Mouse (Mus musculus): Measurements from ENCODE around the gene Barhl1. TPM values are rescaled to one million over a fixed set of nuclear protein-coding genes. Genes with fewer than 3 reads are reported as not detected.

Gene Barhl1
- total and polyA plus RNA-seq, 3 experiments: 0.24 TPM; not detected in 2

GRCm38 (mm10) chr2:28909186-28909817, 7.2 kb downstream of the Barhl1 start:
- dilution Hi-C loops (cut with MboI; ENCODE audit: extremely low pct_ligation_motif_present, extremely low pct_unique_long_range_greater_than_20kb, low sequenced_read_pairs): no loop called here
- H3K36me3 ChIP-seq (replicated peaks in 1 of 2; ENCODE audit: control insufficient read depth in 1 of 2, insufficient read depth in 1 of 2, low read length in 1 of 2): peaks cover 8 to 62% of the 10 kb centered on the region in 2 experiments
- TF ChIP-seq RAD21 (IDR thresholded peaks at IDR 0.05; ENCODE audit: low read depth, low read length) (no peak), TCF12 (IDR thresholded peaks at IDR 0.05; ENCODE audit: low read depth, low read length) (no peak), CHD1 (IDR thresholded peaks at IDR 0.05; ENCODE audit: low read depth, low read length) (no peak), KAT2A (IDR thresholded peaks at IDR 0.05; ENCODE audit: insufficient replicate concordance, low read length) (no peak), USF1 (IDR thresholded peaks at IDR 0.05; ENCODE audit: low read depth, low read length) (no peak), EP300 (IDR thresholded peaks at IDR 0.05; ENCODE audit: low read length) (no peak), ZMIZ1 (IDR thresholded peaks at IDR 0.05; ENCODE audit: low read depth, low read length) (no peak), SIN3A (IDR thresholded peaks at IDR 0.05; ENCODE audit: low read length) (no peak), ZC3H11A (IDR thresholded peaks at IDR 0.05; ENCODE audit: low read depth, low read length) (no peak)
- H3K79me2 ChIP-seq (replicated peaks; ENCODE audit: control insufficient read depth, extremely low read depth, insufficient read depth, poor library complexity, severe bottlenecking): no peaks in the 10 kb centered on the region
- in situ Hi-C loops (cut with MboI; ENCODE audit: low pct_ligation_motif_present, low pct_unique_long_range_greater_than_20kb, low sequenced_read_pairs): no loop called here
- H3K9me3 ChIP-seq (replicated peaks; ENCODE audit: low read length): peaks cover 12% of the 10 kb centered on the region
- peaks cover 2 to 56% of the 10 kb centered on the region in 2 experiments; a peak in 3 of 4 replicates for H3K4me1 ChIP-seq (ENCODE audit: control insufficient read depth in 1 of 2, insufficient read depth in 2 of 2)
- H3K4me2 ChIP-seq (ENCODE audit: insufficient read depth, low read depth, poor library complexity, severe bottlenecking): no peak overlapping the region
- no peak overlapping the region for H3K9ac ChIP-seq (ENCODE audit: insufficient read depth, low read depth)
- no peak overlapping the region for H3K27ac ChIP-seq (ENCODE audit: insufficient read depth, low read depth)
- H3K27me3 ChIP-seq (replicated peaks): no peaks in the 10 kb centered on the region
- no peak for DNase-seq (ENCODE audit: extremely low read depth)
- H3K4me3 ChIP-seq (replicated peaks in 1 of 3; ENCODE audit: low read depth in 2 of 3, low read length in 2 of 3, poor library complexity in 1 of 3): no peak overlapping the region

GRCm38 (mm10) chr2:28908389-28909153, 7.9 kb downstream of the Barhl1 start:
- H3K4me2 ChIP-seq (ENCODE audit: insufficient read depth, low read depth, poor library complexity, severe bottlenecking): no peak overlapping the region
- TF ChIP-seq CHD1 (IDR thresholded peaks at IDR 0.05; ENCODE audit: low read depth, low read length): no peak
- TF ChIP-seq MEF2A (IDR thresholded peaks at IDR 0.05; ENCODE audit: borderline replicate concordance, low read depth, low read length): no peak
- no peak for TF ChIP-seq MAZ (IDR thresholded peaks at IDR 0.05; ENCODE audit: low read depth, low read length)
- TF ChIP-seq E2F4 (IDR thresholded peaks at IDR 0.05; ENCODE audit: insufficient replicate concordance, low read depth, low read length): no peak
- TF ChIP-seq RAD21 (IDR thresholded peaks at IDR 0.05; ENCODE audit: low read depth, low read length): no peak
- no peak for TF ChIP-seq TCF12 (IDR thresholded peaks at IDR 0.05; ENCODE audit: low read depth, low read length)
- no peak for TF ChIP-seq MYC (IDR thresholded peaks at IDR 0.05; ENCODE audit: low read depth, low read length)
- TF ChIP-seq KAT2A (IDR thresholded peaks at IDR 0.05; ENCODE audit: insufficient replicate concordance, low read length): no peak
- TF ChIP-seq ETS1 (conservative IDR thresholded peaks at IDR 0.05; ENCODE audit: low read depth, low read length): no peak
- TF ChIP-seq USF1 (IDR thresholded peaks at IDR 0.05; ENCODE audit: low read depth, low read length): no peak
- TF ChIP-seq IRF4 (IDR thresholded peaks at IDR 0.05; ENCODE audit: low read depth, low read length): no peak
- TF ChIP-seq RCOR1 (conservative IDR thresholded peaks at IDR 0.05; ENCODE audit: low read depth, low read length): no peak
- TF ChIP-seq EP300 (IDR thresholded peaks at IDR 0.05; ENCODE audit: low read length): no peak
- no peak for TF ChIP-seq MXI1 (IDR thresholded peaks at IDR 0.05; ENCODE audit: low read depth, low read length)
- no peak for TF ChIP-seq GABPA (IDR thresholded peaks at IDR 0.05; ENCODE audit: insufficient replicate concordance, low read depth, low read length)
- no peak for TF ChIP-seq USF2 (conservative IDR thresholded peaks at IDR 0.05; ENCODE audit: low read depth, low read length)
- TF ChIP-seq ZMIZ1 (IDR thresholded peaks at IDR 0.05; ENCODE audit: low read depth, low read length): no peak
- no peak for TF ChIP-seq MAFK (IDR thresholded peaks at IDR 0.05; ENCODE audit: insufficient replicate concordance, low read length)
- no peak for TF ChIP-seq BHLHE40 (IDR thresholded peaks at IDR 0.05; ENCODE audit: low read depth, low read length)
- H3K36me3 ChIP-seq (replicated peaks in 1 of 2; ENCODE audit: control insufficient read depth in 1 of 2, insufficient read depth in 1 of 2, low read length in 1 of 2): peaks cover 8 to 68% of the 10 kb centered on the region in 2 experiments
- peaks cover 12% of the 10 kb centered on the region for H3K9me3 ChIP-seq (replicated peaks; ENCODE audit: low read length)
- no peak overlapping the region for H3K27ac ChIP-seq (ENCODE audit: insufficient read depth, low read depth)
- dilution Hi-C loops (cut with MboI; ENCODE audit: extremely low pct_ligation_motif_present, extremely low pct_unique_long_range_greater_than_20kb, low sequenced_read_pairs): no loop called here
- H3K4me1 ChIP-seq (ENCODE audit: control insufficient read depth in 1 of 2, insufficient read depth in 2 of 2): peaks cover 2 to 63% of the 10 kb centered on the region in 2 experiments; a peak in 3 of 4 replicates
- no peaks in the 10 kb centered on the region for H3K79me2 ChIP-seq (replicated peaks; ENCODE audit: control insufficient read depth, extremely low read depth, insufficient read depth, poor library complexity, severe bottlenecking)
- no peak for DNase-seq (ENCODE audit: extremely low read depth)
- in situ Hi-C loops (cut with MboI; ENCODE audit: low pct_ligation_motif_present, low pct_unique_long_range_greater_than_20kb, low sequenced_read_pairs): no loop called here
- no peaks in the 10 kb centered on the region for H3K27me3 ChIP-seq (replicated peaks)
- H3K9ac ChIP-seq (ENCODE audit: insufficient read depth, low read depth): no peak overlapping the region
- H3K4me3 ChIP-seq (replicated peaks in 1 of 3; ENCODE audit: low read depth in 2 of 3, low read length in 2 of 3, poor library complexity in 1 of 3): no peak overlapping the region

Data from CH12.LX (cell line).